Mouse (Mus musculus) kidney, embryonic 15.5 days (tissue): ENCODE data around the gene Vipr2. TPM values are rescaled to one million over a fixed set of nuclear protein-coding genes. Genes with fewer than 3 reads are reported as not detected.

Source experiments
- ATAC-seq: fragments of 200-750 bp; cut with Nextera tagmentation; replicated peaks from 2 replicates; pipeline ENCODE4 v1.8.0; 2017; ENCODE audit warnings: moderate TSS enrichment; ENCODE audit not compliant: low FRiP score
- H3K27ac ChIP-seq: fragments of 300-500 bp; sonication (generic); 2 replicates; pipeline ENCODE4 v1.5.1; 2015; ENCODE audit warnings: mild to moderate bottlenecking, inconsistent platforms
- H3K27me3 ChIP-seq: fragments of 300-500 bp; sonication (generic); 2 replicates; pipeline ENCODE4 v1.6.1; 2015; ENCODE audit warnings: inconsistent platforms
- H3K36me3 ChIP-seq: fragments of 300-500 bp; sonication (generic); 2 replicates; pipeline ENCODE4 v1.6.1; 2015; ENCODE audit warnings: inconsistent platforms
- H3K4me1 ChIP-seq: fragments of 300-500 bp; sonication (generic); 2 replicates; pipeline ENCODE4 v1.6.1; 2015; ENCODE audit warnings: inconsistent platforms
- H3K4me2 ChIP-seq: fragments of 300-500 bp; sonication (generic); 2 replicates; pipeline ENCODE4 v1.6.1; 2015; ENCODE audit warnings: moderate library complexity, mild to moderate bottlenecking, inconsistent platforms
- H3K4me3 ChIP-seq: fragments of 300-500 bp; sonication (generic); replicated peaks from 2 replicates; pipeline ENCODE4 v1.5.1; 2015; ENCODE audit warnings: mild to moderate bottlenecking, inconsistent platforms
- H3K9ac ChIP-seq: fragments of 300-500 bp; sonication (generic); 2 replicates; pipeline ENCODE4 v1.6.1; 2015; ENCODE audit warnings: mild to moderate bottlenecking, inconsistent platforms
- H3K9me3 ChIP-seq: fragments of 300-500 bp; sonication (generic); replicated peaks from 2 replicates; pipeline ENCODE4 v1.6.1; 2016; ENCODE audit warnings: inconsistent platforms
- WGBS: fragments of 180-500 bp; shearing (Covaris S2); methylation state at CpG from one replicate; pipeline ENCODE4 v1.1.7; 2015; ENCODE audit warnings: mixed read lengths; 5-methylcytosine and 5-hydroxymethylcytosine counted together
- polyA plus RNA-seq: library from polyadenylated mRNA; unstranded; fragments of >200 nt; fragmentation: Nextera tagmentation; extraction: Ambion mirVana; gene quantifications from 2 replicates; pipeline ENCODE4 v1.2.1, GENCODE M21; 2015

Vipr2 gene
- polyA plus RNA-seq, 1 experiment from 2014 or later, result 0.86 TPM

DNA sequence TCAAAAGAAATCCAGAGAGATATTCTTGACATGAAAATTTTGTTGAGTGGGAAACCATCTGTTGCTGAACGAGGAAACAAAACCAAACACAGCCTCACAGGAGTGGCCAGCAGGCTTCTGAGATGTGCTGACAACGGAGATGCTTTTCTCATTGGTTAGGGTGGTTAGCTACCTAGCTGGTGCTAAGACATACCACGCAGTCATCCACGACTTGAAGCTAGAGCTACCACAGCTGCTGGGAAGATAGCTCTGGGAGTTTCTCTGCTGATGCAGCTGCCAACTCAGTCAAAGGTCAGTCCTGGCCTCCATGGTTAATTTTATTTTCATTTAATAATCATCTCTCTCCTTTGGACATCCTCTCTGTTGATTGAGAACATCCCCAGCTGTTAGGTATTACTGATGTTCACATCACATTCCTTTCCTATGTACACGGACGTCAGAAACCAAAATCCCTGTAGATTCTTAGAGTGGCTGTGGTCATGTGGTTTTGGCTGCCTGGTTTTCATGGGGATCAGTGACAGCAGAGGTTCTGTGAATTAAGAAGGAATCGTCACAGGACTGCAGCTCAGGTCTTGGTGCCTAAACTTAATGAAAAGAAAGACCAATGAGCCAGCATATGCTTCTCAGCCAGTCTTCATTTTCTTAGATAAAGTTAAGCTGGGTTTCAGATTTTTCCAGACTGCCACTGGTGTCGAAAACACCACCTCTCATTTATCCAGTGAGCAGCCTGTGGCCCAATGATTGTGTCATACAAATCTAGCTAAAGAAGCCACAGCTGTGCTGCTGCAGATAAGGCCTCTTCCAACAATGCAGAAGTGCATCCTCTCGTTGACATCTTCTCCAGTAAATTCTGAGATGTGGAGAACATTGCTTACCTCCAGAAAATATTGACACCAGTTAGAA is 32.2 kb downstream of the Vipr2 start:
- Histone ChIP-seq H3K4me3 (no peak overlapping the region), H3K27ac (no peak overlapping the region), H3K4me1 (no peaks in the 10 kb centered on the region), H3K4me2 (no peak overlapping the region), H3K9ac (no peak overlapping the region), H3K36me3 (no peaks in the 10 kb centered on the region), H3K9me3 (no peaks in the 10 kb centered on the region), H3K27me3 (no peaks in the 10 kb centered on the region)
- WGBS, result 81% methylated on average over 9 of the region's 9 CpGs
- ATAC-seq, result no peak

DNA sequence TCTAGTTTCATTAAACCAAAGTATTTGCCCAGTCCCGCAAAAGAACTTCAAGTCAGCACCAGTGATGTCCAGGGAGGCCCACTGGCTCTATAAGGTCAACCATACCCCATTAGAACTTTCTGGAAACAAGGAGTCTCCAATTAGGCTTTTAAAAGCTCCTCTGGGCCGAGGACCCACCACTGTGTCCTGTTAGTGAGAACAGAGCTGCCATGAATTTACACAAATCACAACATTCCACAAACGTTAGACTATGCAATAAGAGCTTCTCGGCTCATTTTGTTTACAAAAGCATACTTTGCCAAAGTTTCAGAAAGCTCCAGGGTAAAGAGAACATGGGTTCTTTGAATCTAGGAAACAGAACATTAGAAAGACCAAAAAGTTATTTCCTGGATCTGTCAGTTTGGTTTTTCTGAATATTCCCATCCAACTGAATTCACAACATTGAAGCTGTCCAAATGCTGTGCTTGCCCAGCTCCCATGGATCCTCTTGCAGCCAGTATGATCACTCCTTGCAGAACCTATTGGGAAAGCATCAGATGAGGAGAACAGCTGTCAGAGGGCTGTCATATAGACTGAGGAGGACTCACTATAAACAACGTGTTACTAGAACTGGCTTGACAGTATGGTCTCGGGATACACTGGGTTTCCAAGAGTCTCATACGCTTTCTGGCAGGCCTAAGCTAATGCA is 33.6 kb downstream of the Vipr2 start:
- H3K9ac ChIP-seq, result no peak overlapping the region
- H3K4me3 ChIP-seq, result no peak overlapping the region
- no peaks in the 10 kb centered on the region for H3K27me3 ChIP-seq
- H3K4me2 ChIP-seq, result no peak overlapping the region
- no peak for ATAC-seq
- no peaks in the 10 kb centered on the region for H3K9me3 ChIP-seq
- WGBS, result 79% methylated on average over 7 of the region's 7 CpGs
- no peaks in the 10 kb centered on the region for H3K36me3 ChIP-seq
- no peaks in the 10 kb centered on the region for H3K4me1 ChIP-seq
- H3K27ac ChIP-seq, result no peak overlapping the region

DNA sequence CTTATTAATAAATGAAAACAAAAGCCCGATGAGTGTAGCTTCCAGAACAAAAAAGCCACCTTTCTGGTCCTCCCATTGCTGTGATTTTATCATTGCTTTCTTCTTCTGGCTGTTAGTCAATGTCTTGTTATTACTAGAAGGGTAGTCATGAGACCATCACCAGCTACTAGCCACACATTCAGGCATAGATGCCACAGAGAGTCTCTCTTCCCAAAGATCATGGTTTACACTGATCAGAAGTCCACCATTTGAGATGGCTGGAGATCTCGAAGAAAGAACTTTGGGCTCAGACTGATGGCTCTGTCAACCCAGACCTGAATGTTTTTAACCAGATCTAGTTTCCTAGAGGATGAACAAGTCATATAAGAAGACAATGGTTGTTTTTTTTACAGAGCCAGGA is 38.3 kb downstream of the Vipr2 start:
- Histone ChIP-seq H3K9ac (no peak overlapping the region), H3K4me3 (no peak overlapping the region), H3K4me1 (no peaks in the 10 kb centered on the region), H3K9me3 (no peaks in the 10 kb centered on the region), H3K4me2 (no peak overlapping the region), H3K27me3 (no peaks in the 10 kb centered on the region), H3K27ac (no peak overlapping the region), H3K36me3 (no peaks in the 10 kb centered on the region)
- WGBS, result 93% methylated on average over 2 of the region's 2 CpGs
- ATAC-seq, result no peak

DNA sequence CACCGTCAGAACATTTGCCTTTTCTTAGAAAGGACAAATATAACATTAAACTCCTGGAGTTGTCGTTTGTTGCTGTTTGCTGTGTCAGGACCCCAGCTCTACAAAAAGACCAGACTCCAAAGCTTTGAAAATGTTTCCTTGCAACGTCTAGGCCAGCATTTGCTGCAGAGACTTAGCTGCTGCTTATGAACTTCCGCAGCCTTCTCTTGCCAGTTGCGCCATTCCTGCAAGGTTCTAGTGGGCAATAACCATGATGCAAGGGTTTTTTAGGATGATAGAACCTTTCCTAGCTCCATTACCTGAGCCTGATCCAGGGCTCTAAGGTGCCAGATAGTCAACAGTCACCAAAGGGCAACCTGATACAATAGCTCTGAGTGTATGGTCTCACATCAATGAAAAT is 38.9 kb downstream of the Vipr2 start:
- no peak overlapping the region for H3K4me2 ChIP-seq
- H3K27ac ChIP-seq, result no peak overlapping the region
- no peak for ATAC-seq

DNA sequence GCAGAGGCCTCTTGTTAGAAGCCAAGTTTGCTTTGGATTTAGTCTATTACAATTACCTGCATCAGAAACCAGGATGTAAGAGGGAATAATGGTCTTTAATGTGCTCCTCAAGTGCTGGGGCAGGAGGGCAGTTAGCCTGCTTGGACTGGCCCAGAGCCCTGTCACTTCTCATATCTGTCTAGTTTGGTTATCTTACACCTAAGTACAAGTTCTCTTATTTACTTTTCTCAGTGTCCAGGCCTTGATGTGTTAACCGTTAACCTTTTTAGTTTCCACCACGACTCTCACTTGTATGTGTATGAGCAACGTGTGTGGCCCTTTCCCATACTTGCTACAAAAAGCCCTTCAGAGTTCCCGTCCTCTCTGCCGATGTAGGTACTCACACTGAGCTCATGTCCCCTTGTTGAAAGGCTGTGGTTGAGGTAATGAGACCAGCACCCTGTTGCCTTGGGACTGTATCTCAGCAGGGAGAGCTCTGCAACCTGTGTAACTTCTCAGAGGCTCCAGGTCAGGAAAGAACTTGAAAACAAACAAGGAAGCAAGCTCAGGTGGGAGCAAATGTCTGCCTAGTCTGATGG is 39.9 kb downstream of the Vipr2 start:
- Histone ChIP-seq H3K9me3 (no peaks in the 10 kb centered on the region), H3K9ac (no peak overlapping the region), H3K4me3 (no peak overlapping the region), H3K4me2 (no peak overlapping the region), H3K27ac (no peak overlapping the region), H3K4me1 (no peaks in the 10 kb centered on the region), H3K36me3 (no peaks in the 10 kb centered on the region), H3K27me3 (no peaks in the 10 kb centered on the region)
- ATAC-seq, result no peak
- 71% methylated on average over 5 of the region's 5 CpGs for WGBS

More for the DNA sequence above, 38.9 kb downstream of the Vipr2 start:
- Histone ChIP-seq H3K4me3 (no peak overlapping the region), H3K27me3 (no peaks in the 10 kb centered on the region), H3K9me3 (no peaks in the 10 kb centered on the region), H3K36me3 (no peaks in the 10 kb centered on the region), H3K4me1 (no peaks in the 10 kb centered on the region), H3K9ac (no peak overlapping the region)
- 85% methylated on average over 5 of the region's 5 CpGs for WGBS

DNA sequence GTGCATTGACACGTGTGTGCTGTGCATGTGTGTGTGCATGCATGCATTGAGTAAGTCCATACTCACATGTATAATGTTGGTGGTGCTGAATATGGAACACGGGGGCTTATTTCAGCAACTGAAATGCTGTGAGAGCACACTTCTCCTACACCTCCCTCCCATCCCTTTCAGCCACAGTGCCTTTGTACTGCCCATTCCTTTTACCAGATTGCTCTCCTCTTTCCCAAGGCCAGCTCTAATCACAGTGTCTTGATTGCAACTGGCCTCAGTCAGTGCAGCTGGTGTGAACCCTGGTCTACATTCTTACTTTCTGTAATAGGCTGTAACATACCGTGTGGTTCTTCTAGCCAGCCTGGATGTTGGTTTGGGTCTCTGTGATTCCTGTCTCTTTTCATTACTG is 41.5 kb downstream of the Vipr2 start:
- no peaks in the 10 kb centered on the region for H3K27me3 ChIP-seq
- H3K36me3 ChIP-seq, result no peaks in the 10 kb centered on the region
- H3K4me2 ChIP-seq, result no peak overlapping the region
- H3K9me3 ChIP-seq, result no peaks in the 10 kb centered on the region
- 83% methylated on average over 3 of the region's 3 CpGs for WGBS
- no peak overlapping the region for H3K9ac ChIP-seq
- H3K27ac ChIP-seq, result no peak overlapping the region
- H3K4me3 ChIP-seq, result no peak overlapping the region
- H3K4me1 ChIP-seq, result no peaks in the 10 kb centered on the region
- no peak for ATAC-seq

DNA sequence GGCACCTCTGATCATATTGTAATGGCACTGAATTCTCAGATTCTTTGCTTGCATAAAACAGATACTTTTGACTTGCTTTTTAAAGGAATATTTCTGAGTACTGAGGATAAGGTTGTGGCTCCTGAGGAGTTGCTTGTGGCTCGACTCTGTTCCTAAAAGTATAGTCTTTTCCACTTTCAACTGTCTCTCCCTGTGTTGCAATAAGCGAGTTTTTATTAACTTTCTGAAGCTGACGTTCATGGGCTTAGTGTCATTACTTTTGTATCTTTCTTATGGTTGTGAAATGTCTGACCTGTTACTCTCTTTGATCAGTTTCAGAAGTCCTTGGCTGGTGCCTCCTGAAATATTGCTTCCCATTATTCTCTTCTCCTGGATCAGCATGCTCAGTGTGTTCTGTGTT is 46.3 kb downstream of the Vipr2 start:
- no peak overlapping the region for H3K4me2 ChIP-seq
- no peaks in the 10 kb centered on the region for H3K4me1 ChIP-seq
- H3K9ac ChIP-seq, result no peak overlapping the region
- H3K27me3 ChIP-seq, result no peaks in the 10 kb centered on the region
- H3K4me3 ChIP-seq, result no peak overlapping the region
- H3K27ac ChIP-seq, result no peak overlapping the region
- WGBS, result 79% methylated on average over 3 of the region's 3 CpGs
- ATAC-seq, result no peak
- H3K36me3 ChIP-seq, result no peaks in the 10 kb centered on the region
- no peaks in the 10 kb centered on the region for H3K9me3 ChIP-seq

DNA sequence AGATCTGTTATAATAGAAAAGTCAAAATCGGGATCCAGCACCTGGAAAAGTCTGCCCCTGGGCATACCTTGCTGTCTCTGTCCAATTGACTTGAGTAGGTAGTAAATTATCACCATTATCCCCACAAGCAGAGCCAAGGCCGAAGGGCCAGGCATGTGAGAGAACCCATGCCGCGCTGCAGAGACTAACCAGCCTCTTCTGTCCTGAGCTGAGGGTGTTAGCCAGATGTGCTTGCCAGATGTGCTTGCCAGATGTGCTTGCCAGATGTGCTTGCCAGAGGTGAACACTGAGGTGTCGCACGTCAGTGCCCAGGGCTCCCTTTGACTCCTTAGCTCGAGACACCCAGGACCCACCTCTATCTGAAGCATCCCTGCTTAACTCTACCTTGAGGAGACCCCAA is 53.4 kb downstream of the Vipr2 start:
- H3K9ac ChIP-seq, result no peak overlapping the region
- no peak overlapping the region for H3K4me2 ChIP-seq
- no peaks in the 10 kb centered on the region for H3K4me1 ChIP-seq
- ATAC-seq, result no peak
- no peaks in the 10 kb centered on the region for H3K36me3 ChIP-seq
- no peaks in the 10 kb centered on the region for H3K27me3 ChIP-seq
- H3K27ac ChIP-seq, result no peak overlapping the region
- H3K4me3 ChIP-seq, result no peak overlapping the region
- WGBS, result 79% methylated on average over 7 of the region's 7 CpGs
- no peaks in the 10 kb centered on the region for H3K9me3 ChIP-seq

DNA sequence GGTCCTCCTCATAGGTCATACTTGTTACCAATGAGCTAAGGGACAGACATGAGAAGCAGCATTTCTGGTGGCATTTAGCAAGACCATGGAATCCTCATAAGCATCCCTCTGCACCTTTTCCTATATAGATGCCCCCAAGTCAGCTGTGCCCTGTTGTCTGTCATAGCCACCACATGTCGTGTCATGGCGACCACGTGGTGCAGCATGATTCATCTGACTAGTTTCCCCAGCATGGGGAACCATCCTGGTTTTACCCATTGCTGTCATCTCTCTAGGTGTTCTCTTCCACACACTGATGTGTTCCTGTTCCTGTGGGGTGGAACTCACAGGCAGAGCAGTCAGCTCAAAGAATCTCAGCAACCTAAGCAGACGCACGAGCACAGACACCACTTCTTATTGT is 55.4 kb downstream of the Vipr2 start:
- no peak overlapping the region for H3K27ac ChIP-seq
- H3K27me3 ChIP-seq, result no peaks in the 10 kb centered on the region
- no peak for ATAC-seq
- H3K9me3 ChIP-seq, result no peaks in the 10 kb centered on the region
- H3K4me3 ChIP-seq, result no peak overlapping the region
- no peak overlapping the region for H3K9ac ChIP-seq
- H3K4me1 ChIP-seq, result no peaks in the 10 kb centered on the region
- H3K4me2 ChIP-seq, result no peak overlapping the region
- H3K36me3 ChIP-seq, result no peaks in the 10 kb centered on the region
- WGBS, result 92% methylated on average over 5 of the region's 5 CpGs

DNA sequence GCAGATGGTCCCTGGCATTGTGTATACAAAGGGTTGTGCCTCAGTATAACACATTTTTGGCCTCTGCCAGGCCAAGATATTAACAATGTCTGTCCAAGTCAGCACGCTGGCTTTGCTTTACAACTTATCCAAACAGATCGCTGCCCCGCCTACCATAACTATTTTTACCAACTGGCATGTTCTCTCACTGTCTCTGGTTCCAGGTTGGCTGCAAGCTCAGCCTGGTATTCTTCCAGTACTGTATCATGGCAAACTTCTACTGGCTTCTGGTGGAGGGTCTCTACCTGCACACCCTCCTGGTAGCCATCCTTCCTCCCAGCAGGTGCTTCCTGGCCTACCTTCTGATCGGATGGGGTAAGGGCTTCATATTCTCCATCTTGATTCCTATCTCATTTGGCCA is 58.4 kb downstream of the Vipr2 start:
- Histone ChIP-seq H3K9me3 (no peaks in the 10 kb centered on the region), H3K4me3 (no peak overlapping the region), H3K27ac (no peak overlapping the region), H3K36me3 (no peaks in the 10 kb centered on the region), H3K4me2 (no peak overlapping the region), H3K27me3 (no peaks in the 10 kb centered on the region), H3K4me1 (no peaks in the 10 kb centered on the region), H3K9ac (no peak overlapping the region)
- WGBS, result 94% methylated on average over 4 of the region's 4 CpGs
- ATAC-seq, result no peak

DNA sequence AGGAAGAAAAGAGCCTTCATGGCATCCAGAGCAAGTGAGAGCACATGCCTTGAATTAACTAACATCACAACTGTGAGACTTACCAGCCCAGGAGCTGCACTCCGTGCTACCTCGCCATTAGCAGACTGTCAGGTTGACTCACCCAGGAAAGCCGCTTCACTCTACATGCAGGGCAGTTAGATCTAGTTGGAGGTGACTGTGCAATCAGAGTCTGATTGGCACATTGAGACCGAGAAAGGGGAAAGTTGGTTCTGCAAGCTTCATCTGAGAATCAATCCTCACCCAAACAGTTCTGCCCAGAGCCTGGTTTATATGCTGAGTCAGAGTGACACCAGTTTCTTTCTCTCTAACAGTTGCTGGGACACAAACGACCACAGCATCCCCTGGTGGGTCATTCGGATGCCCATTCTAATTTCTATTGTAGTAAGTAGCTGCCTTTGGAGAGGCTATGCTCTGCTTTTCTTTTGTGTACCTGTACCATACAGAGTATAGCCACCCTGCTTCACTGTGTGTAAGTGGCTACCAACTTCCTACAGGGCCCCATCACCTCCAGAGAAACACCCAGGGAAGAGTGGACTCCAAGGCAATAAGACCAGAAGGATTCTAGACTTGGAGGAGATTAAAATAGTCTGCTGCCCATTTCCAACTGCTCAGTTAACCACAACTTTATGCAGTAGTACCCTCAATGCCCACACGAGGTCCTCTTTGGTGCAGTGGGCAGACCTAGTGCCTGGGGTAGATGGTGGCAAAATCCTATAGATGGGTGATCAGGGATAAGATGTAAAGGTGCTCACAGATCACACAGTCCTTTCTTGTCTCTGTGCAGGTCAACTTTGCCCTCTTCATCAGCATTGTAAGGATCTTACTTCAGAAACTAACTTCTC is 61.0 kb downstream of the Vipr2 start:
- Histone ChIP-seq H3K27ac (no peak overlapping the region), H3K36me3 (no peaks in the 10 kb centered on the region), H3K27me3 (no peaks in the 10 kb centered on the region), H3K9ac (no peak overlapping the region), H3K4me1 (no peaks in the 10 kb centered on the region), H3K4me3 (no peak overlapping the region), H3K4me2 (no peak overlapping the region), H3K9me3 (no peaks in the 10 kb centered on the region)
- no peak; the same call in 1 of the 2 replicates for ATAC-seq
- 66% methylated on average over 7 of the region's 7 CpGs for WGBS
